Mouse (Mus musculus) stomach, embryonic 14.5 days (tissue): ENCODE data around the gene Chd4. TPM values are rescaled to one million over a fixed set of nuclear protein-coding genes. Genes with fewer than 3 reads are reported as not detected.
A peak's percentile ranks its signal among the peaks of the same experiment; 100 is the strongest.

Experiments used
- ATAC-seq: fragments of 200-750 bp; cut with Nextera tagmentation; 2 replicates; pipeline ENCODE4 v1.8.0; 2017; ENCODE audit warnings: low read depth, moderate TSS enrichment; ENCODE audit not compliant: insufficient number of reproducible peaks, insufficient read depth, low FRiP score
- H3K27ac ChIP-seq: fragments of 300-500 bp; sonication (generic); 2 replicates; pipeline ENCODE4 v1.5.1; 2014; ENCODE audit warnings: mild to moderate bottlenecking, low read length, moderate library complexity, mixed read lengths
- H3K27me3 ChIP-seq: fragments of 300-500 bp; sonication (generic); 2 replicates; pipeline ENCODE4 v1.6.1; 2014; ENCODE audit warnings: low read length, control low read depth, mixed read lengths; ENCODE audit not compliant: control insufficient read depth, insufficient read depth
- H3K36me3 ChIP-seq: fragments of 300-500 bp; sonication (generic); 2 replicates; pipeline ENCODE4 v1.6.1; 2014; ENCODE audit warnings: mild to moderate bottlenecking, control low read depth, low read length, moderate library complexity, mixed read lengths; ENCODE audit not compliant: control insufficient read depth, insufficient read depth
- H3K4me1 ChIP-seq: fragments of 300-500 bp; sonication (generic); 2 replicates; pipeline ENCODE4 v1.6.1; 2014; ENCODE audit warnings: low read length, control low read depth, mixed read lengths; ENCODE audit not compliant: control insufficient read depth, insufficient read depth
- H3K4me2 ChIP-seq: fragments of 300-500 bp; sonication (generic); replicated peaks from 2 replicates; pipeline ENCODE4 v1.6.1; 2014; ENCODE audit warnings: low read depth, low read length, control low read depth
- H3K4me3 ChIP-seq: fragments of 300-500 bp; sonication (generic); 2 replicates; pipeline ENCODE4 v1.5.1; 2014; ENCODE audit warnings: low read depth, low read length, control low read depth
- H3K9ac ChIP-seq: fragments of 300-500 bp; sonication (generic); replicated peaks from 2 replicates; pipeline ENCODE4 v1.6.1; 2014; ENCODE audit warnings: low read depth, mild to moderate bottlenecking, control low read depth, low read length, moderate library complexity, mixed read lengths
- H3K9me3 ChIP-seq: fragments of 300-500 bp; sonication (generic); 2 replicates; pipeline ENCODE4 v1.6.1; 2016; ENCODE audit warnings: low read depth, low read length, control low read depth; ENCODE audit not compliant: control insufficient read depth
- WGBS: fragments of 180-500 bp; shearing (Covaris S2); extraction: QIAGEN DNeasy Blood & Tissue Kit; methylation state at CpG from one replicate; pipeline ENCODE4 v1.1.7; 2014; 5-methylcytosine and 5-hydroxymethylcytosine counted together
- polyA plus RNA-seq: library from polyadenylated mRNA; unstranded; fragments of >200 nt; fragmentation: Nextera tagmentation; extraction: Ambion mirVana; gene quantifications from 2 replicates; pipeline ENCODE4 v1.2.1, GENCODE M21; 2014

The Chd4 gene
- polyA plus RNA-seq, 1 experiment from 2014 or later = 70.9 TPM

- no peaks in the 10 kb centered on the region for H3K27me3 ChIP-seq
- 77% methylated on average over 4 of the region's 4 CpGs for WGBS
- H3K4me1 ChIP-seq = peaks cover 21% of the 10 kb centered on the region
- no peak overlapping the region for H3K9ac ChIP-seq
- H3K36me3 ChIP-seq = peaks cover 2% of the 10 kb centered on the region
- H3K4me3 ChIP-seq = no peak overlapping the region
- no peak for ATAC-seq
- no peaks in the 10 kb centered on the region for H3K9me3 ChIP-seq
- H3K4me2 ChIP-seq = peak overlapping the region; percentile 82
- H3K27ac ChIP-seq = no peak overlapping the region
These were observed 51.0 kb downstream of the Chd4 start for GRCm38 (mm10) chr6:125146797-125147196.

DNA sequence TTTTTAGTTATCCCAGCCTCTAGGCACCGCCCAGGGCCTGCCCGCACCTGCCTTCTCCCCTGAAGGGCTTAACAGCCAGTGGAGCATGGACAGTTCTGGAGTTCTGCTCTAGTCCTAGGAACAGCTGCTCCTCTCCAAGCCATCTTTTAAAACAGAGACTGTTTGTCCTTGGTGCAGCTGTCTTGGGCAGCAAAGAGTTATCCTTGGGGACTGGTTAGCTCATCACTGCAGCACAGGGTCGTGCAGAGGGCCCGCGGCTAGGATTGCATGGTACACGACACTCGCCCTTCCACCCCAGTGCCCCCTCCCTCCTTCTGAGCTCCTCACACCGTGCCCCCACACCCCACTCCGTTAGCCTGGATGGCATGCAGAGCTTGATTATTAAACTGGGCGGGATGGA, 51.5 kb downstream of the Chd4 start:
- Histone ChIP-seq H3K9ac (no peak overlapping the region), H3K27me3 (no peaks in the 10 kb centered on the region), H3K36me3 (no peaks in the 10 kb centered on the region; the same call in none of the 2 replicates), H3K27ac (no peak overlapping the region), H3K4me1 (peaks cover 21% of the 10 kb centered on the region), H3K4me3 (no peak overlapping the region), H3K9me3 (no peaks in the 10 kb centered on the region), H3K4me2 (peak overlapping the region; percentile 82; the same call in 1 of the 2 replicates)
- ATAC-seq = no peak
- WGBS = 57% methylated on average over 10 of the region's 10 CpGs

GRCm38 (mm10) chr6:125148251-125148925, 52.6 kb downstream of the Chd4 start:
- no peak overlapping the region for H3K9ac ChIP-seq
- peaks cover 4% of the 10 kb centered on the region; the same call in 1 of the 2 replicates for H3K36me3 ChIP-seq
- H3K4me3 ChIP-seq = no peak overlapping the region
- H3K27me3 ChIP-seq = no peaks in the 10 kb centered on the region
- peaks cover 21% of the 10 kb centered on the region for H3K4me1 ChIP-seq
- no peaks in the 10 kb centered on the region for H3K9me3 ChIP-seq
- 62% methylated on average over 18 of the region's 18 CpGs for WGBS
- no peak overlapping the region; the same call in 1 of the 2 replicates for H3K27ac ChIP-seq
- ATAC-seq = no peak
- peak overlapping the region; percentile 14; the same call in 1 of the 2 replicates for H3K4me2 ChIP-seq

DNA sequence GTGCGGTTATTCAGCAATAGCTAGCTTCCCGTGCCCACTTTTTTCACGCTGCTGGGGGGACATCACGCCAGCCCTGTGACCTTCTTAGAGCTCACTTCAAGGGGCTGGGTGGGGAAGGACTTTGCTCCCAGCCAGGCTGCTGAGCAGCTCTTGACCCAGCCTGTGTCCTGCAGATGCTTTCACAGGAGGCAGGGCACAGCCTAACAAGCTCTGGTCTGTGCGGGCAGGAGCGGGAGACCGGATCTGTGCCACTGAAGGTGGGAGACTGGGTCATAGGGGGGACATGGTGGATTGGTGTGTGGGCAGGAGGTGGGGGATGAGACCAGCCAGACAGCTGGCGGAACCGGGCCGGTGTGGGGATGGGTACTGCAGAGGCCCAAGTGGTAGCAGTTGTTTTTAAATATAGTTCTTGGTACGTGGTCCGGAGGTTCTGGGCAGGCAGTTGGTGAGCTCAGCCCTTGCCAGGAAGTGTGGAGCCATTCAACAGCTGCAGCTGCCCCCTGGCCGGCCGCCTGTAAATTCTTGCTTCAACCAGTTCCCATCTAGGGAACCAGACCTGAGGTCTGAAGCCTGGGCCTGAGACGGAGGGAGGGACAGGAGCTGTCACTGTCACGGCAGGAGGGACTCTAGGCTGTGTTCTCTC, 53.3 kb downstream of the Chd4 start:
- ATAC-seq = no peak
- H3K4me1 ChIP-seq = peaks cover 21% of the 10 kb centered on the region
- H3K36me3 ChIP-seq = peaks cover 4% of the 10 kb centered on the region; the same call in 1 of the 2 replicates
- H3K9ac ChIP-seq = no peak overlapping the region
- no peaks in the 10 kb centered on the region for H3K9me3 ChIP-seq
- H3K4me3 ChIP-seq = no peak overlapping the region
- peak overlapping the region; percentile 14; the same call in 1 of the 2 replicates for H3K4me2 ChIP-seq
- no peaks in the 10 kb centered on the region for H3K27me3 ChIP-seq
- 78% methylated on average over 16 of the region's 16 CpGs for WGBS
- H3K27ac ChIP-seq = no peak overlapping the region

- Histone ChIP-seq H3K27me3 (no peaks in the 10 kb centered on the region), H3K4me2 (no peak overlapping the region), H3K4me1 (peaks cover 21% of the 10 kb centered on the region), H3K27ac (no peak overlapping the region), H3K36me3 (0 out of 2 replicates have a peak, but pooled peaks cover 4% of the 10 kb centered on the region), H3K9ac (no peak overlapping the region), H3K4me3 (no peak overlapping the region), H3K9me3 (no peaks in the 10 kb centered on the region)
- ATAC-seq = no peak
- 78% methylated on average over 7 of the region's 7 CpGs for WGBS
These were observed 53.8 kb downstream of the Chd4 start for GRCm38 (mm10) chr6:125149569-125149950.

DNA sequence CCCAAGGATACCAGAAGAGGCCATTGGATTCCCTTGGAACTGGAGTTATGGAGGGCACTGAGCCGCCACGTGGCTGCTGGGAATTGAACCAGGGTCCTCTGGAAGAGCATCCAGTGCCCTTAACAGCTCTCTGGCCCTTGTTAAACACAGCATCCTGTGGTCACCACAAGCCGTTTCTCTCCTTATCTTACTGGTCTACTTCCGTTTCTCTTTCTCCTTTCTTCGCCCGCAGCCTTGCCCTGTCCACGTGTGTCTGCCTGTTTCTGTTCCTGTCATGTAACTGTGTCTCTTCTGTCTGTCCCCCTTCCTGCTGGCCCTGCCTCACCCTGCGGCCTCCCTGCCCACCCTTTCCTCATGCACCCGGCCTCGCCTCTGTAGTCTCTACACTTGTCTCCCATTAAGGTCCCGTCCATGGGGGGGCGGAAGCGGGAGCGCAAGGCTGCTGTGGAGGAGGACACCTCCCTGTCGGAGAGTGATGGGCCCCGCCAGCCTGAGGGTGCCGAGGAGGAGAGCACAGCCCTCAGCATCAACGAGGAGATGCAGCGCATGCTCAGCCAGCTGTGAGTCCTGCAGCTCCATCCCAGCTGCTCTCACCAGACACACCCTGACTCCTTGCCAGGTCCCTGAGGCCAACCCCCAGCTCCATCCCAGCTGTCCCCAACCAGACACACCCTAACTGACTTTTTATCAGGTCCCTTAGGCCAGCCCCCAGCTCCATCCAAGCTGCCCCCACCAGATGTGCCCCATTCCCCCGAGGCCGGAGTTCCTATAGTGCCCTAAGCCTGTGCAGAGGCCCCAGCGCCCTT, 56.6 kb downstream of the Chd4 start:
- WGBS = 73% methylated on average over 22 of the region's 22 CpGs
- no peak for ATAC-seq
- Histone ChIP-seq H3K27me3 (no peaks in the 10 kb centered on the region), H3K36me3 (peaks cover 7% of the 10 kb centered on the region; the same call in 1 of the 2 replicates), H3K4me1 (peaks cover 8% of the 10 kb centered on the region; the same call in 1 of the 2 replicates), H3K9ac (no peak overlapping the region), H3K4me3 (no peak overlapping the region), H3K27ac (no peak overlapping the region), H3K9me3 (no peaks in the 10 kb centered on the region), H3K4me2 (no peak overlapping the region)

DNA sequence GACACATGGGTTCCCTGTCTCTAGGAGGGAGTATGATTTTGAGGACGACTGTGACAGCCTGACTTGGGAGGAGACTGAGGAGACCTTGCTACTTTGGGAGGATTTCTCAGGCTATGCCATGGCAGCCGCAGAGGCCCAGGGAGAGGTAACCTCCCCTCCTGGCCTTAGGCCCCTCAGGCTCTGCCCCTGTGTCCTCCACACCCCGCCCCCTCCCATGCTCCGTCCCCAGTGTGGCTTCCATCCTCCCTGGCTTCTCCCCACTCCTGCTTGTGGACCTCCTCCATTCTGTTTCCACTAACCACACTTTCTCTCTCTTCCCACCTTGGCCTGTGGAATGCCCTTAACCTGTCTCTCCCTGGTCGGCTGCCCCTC, 57.2 kb downstream of the Chd4 start:
- H3K27me3 ChIP-seq = no peaks in the 10 kb centered on the region
- no peak overlapping the region for H3K9ac ChIP-seq
- peaks cover 9% of the 10 kb centered on the region; the same call in 1 of the 2 replicates for H3K36me3 ChIP-seq
- no peak for ATAC-seq
- H3K4me1 ChIP-seq = peaks cover 4% of the 10 kb centered on the region; the same call in 1 of the 2 replicates
- no peak overlapping the region for H3K4me2 ChIP-seq
- H3K4me3 ChIP-seq = no peak overlapping the region
- H3K27ac ChIP-seq = no peak overlapping the region
- 76% methylated on average over 5 of the region's 5 CpGs for WGBS
- H3K9me3 ChIP-seq = no peaks in the 10 kb centered on the region

- WGBS = 89% methylated on average over 4 of the region's 4 CpGs
These were observed 57.9 kb downstream of the Chd4 start for GRCm38 (mm10) chr6:125153682-125154081.

More at GRCm38 (mm10) chr6:125153682-125154081, 57.9 kb downstream of the Chd4 start:
- peaks cover 10% of the 10 kb centered on the region; the same call in 1 of the 2 replicates for H3K36me3 ChIP-seq
- no peaks in the 10 kb centered on the region for H3K4me1 ChIP-seq
- no peak overlapping the region for H3K27ac ChIP-seq
- no peaks in the 10 kb centered on the region for H3K27me3 ChIP-seq
- no peak overlapping the region for H3K4me3 ChIP-seq
- H3K4me2 ChIP-seq = no peak overlapping the region
- no peak overlapping the region for H3K9ac ChIP-seq
- no peaks in the 10 kb centered on the region for H3K9me3 ChIP-seq
- no peak for ATAC-seq
